Mouse (Mus musculus): Measurements from ENCODE around the gene Cdk14. TPM values are rescaled to one million over a fixed set of nuclear protein-coding genes. Genes with fewer than 3 reads are reported as not detected.

The Cdk14 gene
- polyA plus RNA-seq, 1 experiment from 2014 or later, result 21.8 TPM

DNA sequence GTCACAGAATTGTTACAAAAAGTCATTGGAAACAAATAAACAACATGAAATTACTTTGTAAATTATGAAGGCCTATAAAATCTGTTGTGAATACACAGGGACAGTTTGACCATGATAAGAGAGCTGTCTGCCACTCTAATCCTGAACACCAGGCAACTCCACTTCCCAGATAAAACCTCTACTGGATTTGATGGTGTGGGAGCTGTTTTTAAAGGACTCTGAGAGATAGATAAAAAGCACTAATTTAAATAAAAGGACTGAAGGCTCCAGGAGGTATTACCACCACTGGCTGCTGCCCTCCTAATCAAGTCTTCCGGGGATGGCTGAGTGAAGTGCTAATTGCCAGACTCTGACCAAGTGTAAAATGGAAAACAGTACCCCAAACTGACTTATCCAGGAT, 66.2 kb downstream of the Cdk14 start:
- H3K9ac ChIP-seq (ENCODE audit: low read length), result no peak overlapping the region
- H3K4me1 ChIP-seq (ENCODE audit: control insufficient read depth in 2 of 2, insufficient read depth in 2 of 2, low read length in 2 of 2), result peaks cover 4 to 18% of the 10 kb centered on the region in 2 experiments; a peak in 3 of 4 replicates
- no peak overlapping the region for H3K4me2 ChIP-seq (ENCODE audit: low read length)
- ATAC-seq (ENCODE audit: insufficient number of reproducible peaks, insufficient read depth, low FRiP score, low read depth), result no peak
- H3K4me3 ChIP-seq (ENCODE audit: control insufficient read depth in 1 of 2, insufficient read depth in 1 of 2, low read depth in 1 of 2, low read length in 2 of 2), result no peak overlapping the region
- H3K9me3 ChIP-seq (ENCODE audit: control insufficient read depth, low read length), result no peaks in the 10 kb centered on the region
- 3% methylated on average over 1 of the region's 1 CpGs for WGBS
- no peaks in the 10 kb centered on the region for H3K36me3 ChIP-seq (ENCODE audit: control insufficient read depth, insufficient read depth, low read length)
- H3K27ac ChIP-seq (replicated peaks in 1 of 2; ENCODE audit: control insufficient read depth in 1 of 2, insufficient read depth in 1 of 2, low read depth in 2 of 2, low read length in 2 of 2), result 0 out of 4 replicates have a peak overlapping the region, but pooled peaks of 1 of the 2 experiments have one; percentile 8
- H3K27me3 ChIP-seq (ENCODE audit: control insufficient read depth, insufficient read depth, low read length), result no peaks in the 10 kb centered on the region

GRCm38 (mm10) chr5:5344646-5345045, 75.5 kb downstream of the Cdk14 start:
- H3K27me3 ChIP-seq (ENCODE audit: control insufficient read depth, insufficient read depth, low read length), result no peaks in the 10 kb centered on the region
- H3K9ac ChIP-seq (ENCODE audit: low read length), result no peak overlapping the region
- H3K36me3 ChIP-seq (ENCODE audit: control insufficient read depth, insufficient read depth, low read length), result no peaks in the 10 kb centered on the region
- WGBS, result 71% methylated on average over 5 of the region's 5 CpGs
- ATAC-seq (ENCODE audit: insufficient number of reproducible peaks, insufficient read depth, low FRiP score, low read depth), result no peak
- H3K4me2 ChIP-seq (ENCODE audit: low read length), result no peak overlapping the region
- H3K9me3 ChIP-seq (ENCODE audit: control insufficient read depth, low read length), result no peaks in the 10 kb centered on the region
- H3K4me1 ChIP-seq (ENCODE audit: control insufficient read depth in 2 of 2, insufficient read depth in 2 of 2, low read length in 2 of 2), result peaks cover 24 to 36% of the 10 kb centered on the region in 2 experiments
- H3K27ac ChIP-seq (replicated peaks in 1 of 2; ENCODE audit: control insufficient read depth in 1 of 2, insufficient read depth in 1 of 2, low read depth in 2 of 2, low read length in 2 of 2), result no peak overlapping the region
- no peak overlapping the region for H3K4me3 ChIP-seq (ENCODE audit: control insufficient read depth in 1 of 2, insufficient read depth in 1 of 2, low read depth in 1 of 2, low read length in 2 of 2)

DNA sequence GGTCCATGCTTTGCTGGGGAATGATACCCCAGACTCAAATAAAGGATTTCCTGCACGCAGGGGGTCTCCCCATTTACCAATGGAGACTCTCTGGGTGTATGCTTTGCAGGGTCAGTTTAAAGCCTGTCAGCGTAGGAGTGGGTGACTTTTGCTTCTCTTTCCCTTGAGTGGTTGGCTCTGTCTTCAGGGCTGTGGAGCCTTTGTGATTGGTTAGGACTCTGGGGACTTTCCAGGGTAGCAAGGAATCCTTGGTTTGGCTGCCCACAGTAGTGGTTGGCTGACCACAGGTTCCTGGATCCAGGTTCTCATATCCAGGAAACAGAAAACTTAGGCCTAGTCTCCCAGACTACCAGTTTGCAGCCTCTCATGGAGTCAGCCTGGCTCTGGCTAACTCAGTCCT, 76.4 kb downstream of the Cdk14 start:
- H3K9ac ChIP-seq (ENCODE audit: low read length), result no peak overlapping the region
- no peak overlapping the region for H3K4me2 ChIP-seq (ENCODE audit: low read length)
- peak overlapping the region; percentile 86 to 88 for H3K27ac ChIP-seq (replicated peaks in 1 of 2; ENCODE audit: control insufficient read depth in 1 of 2, insufficient read depth in 1 of 2, low read depth in 2 of 2, low read length in 2 of 2)
- H3K4me3 ChIP-seq (ENCODE audit: control insufficient read depth in 1 of 2, insufficient read depth in 1 of 2, low read depth in 1 of 2, low read length in 2 of 2), result no peak overlapping the region
- H3K36me3 ChIP-seq (ENCODE audit: control insufficient read depth, insufficient read depth, low read length), result no peaks in the 10 kb centered on the region
- no peaks in the 10 kb centered on the region for H3K9me3 ChIP-seq (ENCODE audit: control insufficient read depth, low read length)
- H3K27me3 ChIP-seq (ENCODE audit: control insufficient read depth, insufficient read depth, low read length), result no peaks in the 10 kb centered on the region
- 88% methylated on average over 2 of the region's 2 CpGs for WGBS
- peaks cover 24 to 36% of the 10 kb centered on the region in 2 experiments for H3K4me1 ChIP-seq (ENCODE audit: control insufficient read depth in 2 of 2, insufficient read depth in 2 of 2, low read length in 2 of 2)
- ATAC-seq (ENCODE audit: insufficient number of reproducible peaks, insufficient read depth, low FRiP score, low read depth), result no peak

DNA sequence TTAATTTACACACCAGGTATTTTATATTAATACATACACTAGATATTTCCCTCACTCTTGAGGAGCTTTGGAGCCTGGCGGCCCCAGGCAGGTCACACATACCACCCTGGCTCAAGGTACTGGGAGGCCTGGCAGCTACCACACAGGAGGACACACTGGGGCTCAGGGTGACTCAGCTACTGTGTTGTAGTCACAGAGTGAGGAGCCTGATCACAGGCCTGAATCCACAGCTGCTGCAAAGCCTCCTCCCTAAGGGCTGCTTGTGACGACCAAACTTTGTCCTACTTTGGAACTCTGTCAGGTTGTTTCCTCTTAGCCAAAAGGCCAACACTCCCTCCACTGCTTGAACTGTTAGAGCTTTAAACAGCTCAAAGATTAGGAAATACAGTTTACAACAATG, 76.8 kb downstream of the Cdk14 start:
- Histone ChIP-seq H3K9ac (ENCODE audit: low read length) (no peak overlapping the region), H3K9me3 (ENCODE audit: control insufficient read depth, low read length) (no peaks in the 10 kb centered on the region), H3K4me3 (ENCODE audit: control insufficient read depth in 1 of 2, insufficient read depth in 1 of 2, low read depth in 1 of 2, low read length in 2 of 2) (no peak overlapping the region), H3K27ac (replicated peaks in 1 of 2; ENCODE audit: control insufficient read depth in 1 of 2, insufficient read depth in 1 of 2, low read depth in 2 of 2, low read length in 2 of 2) (peak overlapping the region; percentile 86 to 88), H3K4me1 (ENCODE audit: control insufficient read depth in 2 of 2, insufficient read depth in 2 of 2, low read length in 2 of 2) (peaks cover 24 to 36% of the 10 kb centered on the region in 2 experiments), H3K27me3 (ENCODE audit: control insufficient read depth, insufficient read depth, low read length) (no peaks in the 10 kb centered on the region), H3K36me3 (ENCODE audit: control insufficient read depth, insufficient read depth, low read length) (no peaks in the 10 kb centered on the region), H3K4me2 (ENCODE audit: low read length) (peak overlapping the region; percentile 9; the same call in 1 of the 2 replicates)
- 15% methylated on average over 2 of the region's 2 CpGs for WGBS
- peak; percentile 42; the same call in 1 of the 2 replicates for ATAC-seq (ENCODE audit: insufficient number of reproducible peaks, insufficient read depth, low FRiP score, low read depth)

GRCm38 (mm10) chr5:5342410-5343137, 77.5 kb downstream of the Cdk14 start:
- 9% methylated on average over 11 of the region's 11 CpGs for WGBS
- Histone ChIP-seq H3K27me3 (ENCODE audit: control insufficient read depth, insufficient read depth, low read length) (no peaks in the 10 kb centered on the region), H3K9ac (ENCODE audit: low read length) (no peak overlapping the region), H3K4me2 (ENCODE audit: low read length) (peak overlapping the region; percentile 59), H3K4me3 (ENCODE audit: control insufficient read depth in 1 of 2, insufficient read depth in 1 of 2, low read depth in 1 of 2, low read length in 2 of 2) (peak overlapping the region in 1 of 2 experiments; percentile 2; a peak in 1 of 4 replicates), H3K4me1 (ENCODE audit: control insufficient read depth in 2 of 2, insufficient read depth in 2 of 2, low read length in 2 of 2) (peaks cover 24 to 36% of the 10 kb centered on the region in 2 experiments), H3K36me3 (ENCODE audit: control insufficient read depth, insufficient read depth, low read length) (no peaks in the 10 kb centered on the region), H3K9me3 (ENCODE audit: control insufficient read depth, low read length) (peaks cover 4% of the 10 kb centered on the region), H3K27ac (replicated peaks in 1 of 2; ENCODE audit: control insufficient read depth in 1 of 2, insufficient read depth in 1 of 2, low read depth in 2 of 2, low read length in 2 of 2) (peak overlapping the region; percentile 88 to 94)
- ATAC-seq (ENCODE audit: insufficient number of reproducible peaks, insufficient read depth, low FRiP score, low read depth), result peak; percentile 90

DNA sequence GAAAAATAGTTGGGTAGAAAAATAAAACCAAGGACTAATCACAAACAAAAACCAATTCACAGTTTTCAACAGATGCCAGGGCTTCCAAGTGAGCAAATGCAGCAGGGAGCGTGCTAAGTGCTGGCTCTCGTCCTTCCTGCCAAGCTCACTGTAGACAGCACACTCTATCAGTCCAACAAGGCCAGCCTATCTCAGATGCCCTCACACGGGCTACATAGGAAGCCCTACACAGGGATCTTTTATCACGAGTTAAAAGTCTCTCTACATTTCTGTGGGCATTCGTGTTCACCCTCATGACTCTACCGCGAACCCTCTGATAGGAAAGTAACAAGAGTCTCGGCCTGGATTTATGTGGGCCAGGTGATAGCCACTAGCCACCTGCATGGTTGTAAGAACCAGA, 78.5 kb downstream of the Cdk14 start:
- Histone ChIP-seq H3K27ac (replicated peaks in 1 of 2; ENCODE audit: control insufficient read depth in 1 of 2, insufficient read depth in 1 of 2, low read depth in 2 of 2, low read length in 2 of 2) (peak overlapping the region; percentile 88 to 94), H3K9ac (ENCODE audit: low read length) (no peak overlapping the region), H3K4me1 (ENCODE audit: control insufficient read depth in 2 of 2, insufficient read depth in 2 of 2, low read length in 2 of 2) (peaks cover 24 to 36% of the 10 kb centered on the region in 2 experiments), H3K4me3 (ENCODE audit: control insufficient read depth in 1 of 2, insufficient read depth in 1 of 2, low read depth in 1 of 2, low read length in 2 of 2) (no peak overlapping the region), H3K36me3 (ENCODE audit: control insufficient read depth, insufficient read depth, low read length) (no peaks in the 10 kb centered on the region), H3K4me2 (ENCODE audit: low read length) (peak overlapping the region; percentile 59), H3K9me3 (ENCODE audit: control insufficient read depth, low read length) (peaks cover 4% of the 10 kb centered on the region), H3K27me3 (ENCODE audit: control insufficient read depth, insufficient read depth, low read length) (no peaks in the 10 kb centered on the region)
- 8% methylated on average over 8 of the region's 8 CpGs for WGBS
- peak; percentile 81 for ATAC-seq (ENCODE audit: insufficient number of reproducible peaks, insufficient read depth, low FRiP score, low read depth)

DNA sequence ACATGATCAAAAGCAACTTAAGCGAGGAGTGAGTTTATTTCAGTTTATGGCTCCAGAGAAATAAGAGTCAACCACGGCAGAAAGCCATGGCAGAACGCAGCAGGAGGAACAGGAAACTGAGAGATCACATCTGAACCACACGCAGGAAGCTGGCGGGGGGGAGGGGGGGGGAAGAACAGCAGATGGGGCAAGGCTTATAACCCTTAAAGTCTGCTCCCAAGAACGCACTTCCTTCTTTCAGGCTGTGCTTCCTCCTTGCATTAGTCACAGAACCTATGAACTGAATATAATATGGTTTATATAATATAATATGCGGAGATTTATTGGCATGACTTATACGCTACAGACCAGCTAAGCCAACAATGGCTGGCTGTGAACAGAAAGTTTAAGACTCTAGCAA, 86.2 kb downstream of the Cdk14 start:
- 86% methylated on average over 8 of the region's 8 CpGs for WGBS
- no peak for ATAC-seq (ENCODE audit: insufficient number of reproducible peaks, insufficient read depth, low FRiP score, low read depth)
- Histone ChIP-seq H3K27ac (replicated peaks in 1 of 2; ENCODE audit: control insufficient read depth in 1 of 2, insufficient read depth in 1 of 2, low read depth in 2 of 2, low read length in 2 of 2) (no peak overlapping the region), H3K9ac (ENCODE audit: low read length) (no peak overlapping the region), H3K4me2 (ENCODE audit: low read length) (no peak overlapping the region), H3K4me1 (ENCODE audit: control insufficient read depth in 2 of 2, insufficient read depth in 2 of 2, low read length in 2 of 2) (peaks cover 0 to 2% of the 10 kb centered on the region in 2 experiments; a peak in 1 of 4 replicates), H3K4me3 (ENCODE audit: control insufficient read depth in 1 of 2, insufficient read depth in 1 of 2, low read depth in 1 of 2, low read length in 2 of 2) (no peak overlapping the region), H3K36me3 (ENCODE audit: control insufficient read depth, insufficient read depth, low read length) (no peaks in the 10 kb centered on the region), H3K9me3 (ENCODE audit: control insufficient read depth, low read length) (peaks cover 4% of the 10 kb centered on the region), H3K27me3 (ENCODE audit: control insufficient read depth, insufficient read depth, low read length) (no peaks in the 10 kb centered on the region)

All from heart, embryonic 14.5 days (tissue).